Mouse (Mus musculus): ENCODE measurements at regions not wholly inside any gene's neighbourhood (a gene's known extent, or its start where the extent isn't known, plus 50 kb on each side); places are given as distances from the start of the nearest gene placed in this dataset.

DNA sequence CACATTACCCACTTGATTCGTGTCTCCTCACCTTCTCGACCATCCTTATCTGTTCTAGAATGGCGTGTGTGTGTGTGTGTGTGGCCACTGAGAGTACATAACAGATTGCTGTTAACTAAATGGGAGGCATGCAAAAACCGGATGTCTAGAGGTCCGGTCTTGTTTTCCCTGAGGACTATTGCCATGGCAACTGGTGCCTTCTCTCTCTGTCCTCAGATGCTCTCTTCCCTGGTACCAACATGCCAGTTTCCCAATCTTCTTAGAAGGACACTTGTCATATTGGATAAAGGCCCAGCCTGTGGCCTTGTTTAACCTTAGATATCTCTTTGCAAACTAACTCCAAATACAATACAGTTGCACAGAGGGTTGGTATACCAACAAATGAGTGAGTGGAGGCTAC lies 125.9 kb downstream of the Irs2 start:
- ATAC-seq (ENCODE audit: low FRiP score) = no peak
- no peak overlapping the region for H3K27ac ChIP-seq
- no peak overlapping the region for H3K4me3 ChIP-seq
- no peak overlapping the region for H3K9ac ChIP-seq
- 65% methylated on average over 5 of the region's 5 CpGs for WGBS
- no peaks in the 10 kb centered on the region for H3K36me3 ChIP-seq
- no peak overlapping the region for H3K4me2 ChIP-seq
- H3K4me1 ChIP-seq (replicated peaks) = peaks cover 10% of the 10 kb centered on the region; the same call in 1 of the 2 replicates
- H3K9me3 ChIP-seq = no peaks in the 10 kb centered on the region
- H3K27me3 ChIP-seq = peaks cover 16% of the 10 kb centered on the region; the same call in 1 of the 2 replicates

DNA sequence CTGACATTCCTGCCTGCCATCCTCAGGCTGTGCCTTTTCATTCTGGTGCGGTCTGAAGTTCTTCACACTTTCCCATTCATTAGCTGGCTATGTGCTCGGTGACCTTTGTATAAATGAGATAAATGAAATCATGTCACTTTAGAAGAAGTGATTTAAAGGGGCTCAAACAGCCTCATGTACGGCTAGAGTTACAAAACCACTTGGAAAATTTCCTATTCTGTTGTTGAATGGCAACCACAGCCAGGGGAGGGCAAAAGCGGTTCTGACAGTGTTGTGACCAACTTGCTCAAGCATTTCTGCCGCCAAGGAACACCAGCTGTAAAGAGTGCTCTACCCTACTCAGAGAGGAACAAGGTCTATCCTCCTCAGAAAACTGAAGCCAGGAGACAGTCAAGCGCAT lies 128.4 kb downstream of the Irs2 start:
- Histone ChIP-seq H3K9me3 (no peaks in the 10 kb centered on the region), H3K27me3 (peaks cover 16% of the 10 kb centered on the region; the same call in 1 of the 2 replicates), H3K36me3 (no peaks in the 10 kb centered on the region), H3K27ac (no peak overlapping the region), H3K4me2 (no peak overlapping the region), H3K4me3 (no peak overlapping the region), H3K4me1 (replicated peaks) (peaks cover 18% of the 10 kb centered on the region), H3K9ac (no peak overlapping the region)
- no peak for ATAC-seq (ENCODE audit: low FRiP score)
- 29% methylated on average over 6 of the region's 6 CpGs for WGBS

DNA sequence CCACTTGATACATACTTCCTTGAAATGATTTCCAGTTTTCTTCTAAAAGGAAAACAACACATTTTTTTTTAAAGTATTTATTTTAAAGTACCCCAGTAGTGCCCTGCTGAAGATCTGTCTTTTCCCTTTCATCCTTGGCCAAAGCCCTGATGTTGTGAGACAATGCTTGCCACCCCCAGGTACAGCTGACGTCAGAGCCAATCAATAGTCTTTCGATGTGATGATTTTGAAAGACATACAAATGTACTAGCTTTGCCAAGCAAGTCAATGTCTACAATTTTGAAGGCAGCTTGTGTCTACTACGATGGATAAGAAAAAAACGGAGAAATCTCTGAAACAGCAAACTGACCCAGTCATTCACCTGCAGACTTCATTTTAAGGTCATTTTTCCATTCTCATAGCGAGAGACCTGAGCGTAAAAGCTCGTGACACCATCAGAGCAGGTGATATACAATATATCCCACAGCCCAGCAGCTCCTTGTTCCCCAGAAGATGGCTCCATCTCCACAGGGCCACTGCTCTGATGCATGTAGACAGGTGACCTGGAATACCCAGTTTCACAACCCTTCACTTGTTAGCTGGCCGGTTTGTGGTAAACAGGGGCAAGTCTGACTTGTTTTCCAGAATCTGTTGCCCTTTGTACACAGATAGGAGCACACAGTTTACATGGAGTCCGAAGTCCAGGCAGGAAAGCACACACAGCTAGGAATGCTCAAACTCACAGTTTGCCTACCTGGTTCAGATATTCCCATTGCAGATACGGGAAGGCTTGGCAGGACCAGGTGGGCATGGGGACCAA lies 129.0 kb downstream of the Irs2 start:
- H3K9ac ChIP-seq = no peak overlapping the region
- H3K36me3 ChIP-seq = no peaks in the 10 kb centered on the region
- H3K4me3 ChIP-seq = no peak overlapping the region
- H3K4me1 ChIP-seq (replicated peaks) = peaks cover 18% of the 10 kb centered on the region
- WGBS = 83% methylated on average over 10 of the region's 10 CpGs
- no peak for ATAC-seq (ENCODE audit: low FRiP score)
- no peak overlapping the region for H3K4me2 ChIP-seq
- no peaks in the 10 kb centered on the region for H3K9me3 ChIP-seq
- H3K27me3 ChIP-seq = peaks cover 16% of the 10 kb centered on the region; the same call in 1 of the 2 replicates
- H3K27ac ChIP-seq = no peak overlapping the region

DNA sequence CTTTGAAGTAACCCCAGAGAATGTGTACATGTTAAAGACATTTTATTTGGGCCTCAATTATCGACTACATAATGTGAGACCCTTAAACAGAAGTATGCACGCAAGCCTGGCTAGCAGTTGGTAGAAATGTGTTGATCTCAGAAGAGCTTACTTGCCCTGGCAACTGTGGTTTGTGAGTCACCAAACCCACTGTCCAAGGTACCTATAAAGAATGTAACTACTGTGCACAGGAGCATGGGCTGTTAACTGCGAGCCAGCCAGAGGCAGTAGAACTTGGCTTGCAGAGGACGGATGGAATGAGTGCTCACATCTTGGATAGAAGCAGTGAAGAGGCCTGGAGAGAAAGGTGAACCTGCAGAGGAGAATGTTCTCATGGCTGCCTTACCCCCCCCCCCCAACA lies 129.9 kb downstream of the Irs2 start:
- H3K4me3 ChIP-seq = no peak overlapping the region
- 90% methylated on average over 4 of the region's 4 CpGs for WGBS
- H3K4me1 ChIP-seq (replicated peaks) = peaks cover 18% of the 10 kb centered on the region
- ATAC-seq (ENCODE audit: low FRiP score) = no peak
- H3K9me3 ChIP-seq = no peaks in the 10 kb centered on the region
- no peaks in the 10 kb centered on the region for H3K36me3 ChIP-seq
- H3K4me2 ChIP-seq = no peak overlapping the region
- H3K9ac ChIP-seq = no peak overlapping the region
- no peak overlapping the region for H3K27ac ChIP-seq
- peaks cover 16% of the 10 kb centered on the region; the same call in 1 of the 2 replicates for H3K27me3 ChIP-seq

DNA sequence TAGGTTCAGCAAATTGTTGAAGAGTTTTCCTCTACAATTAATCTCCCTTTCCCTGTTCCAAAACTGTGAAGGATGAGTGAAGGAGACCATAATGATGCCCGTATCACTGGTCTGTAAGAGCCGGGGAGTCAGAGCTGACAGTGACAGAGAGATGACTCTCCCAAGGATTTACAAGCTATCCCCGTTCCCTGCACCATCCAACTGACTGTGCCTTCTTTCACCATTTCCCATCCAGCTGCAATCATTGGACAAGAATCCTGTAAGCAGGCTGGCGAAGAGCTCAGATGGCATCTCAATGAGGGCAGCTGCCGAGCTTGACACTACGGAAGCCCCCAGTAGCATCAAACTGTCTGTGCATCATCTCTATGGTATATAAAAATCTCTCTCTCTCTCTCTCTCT lies 133.1 kb downstream of the Irs2 start:
- Histone ChIP-seq H3K27me3 (peaks cover 13% of the 10 kb centered on the region; the same call in 1 of the 2 replicates), H3K9me3 (no peaks in the 10 kb centered on the region), H3K36me3 (no peaks in the 10 kb centered on the region), H3K4me3 (no peak overlapping the region), H3K4me2 (no peak overlapping the region), H3K27ac (no peak overlapping the region), H3K9ac (no peak overlapping the region), H3K4me1 (replicated peaks) (peaks cover 21% of the 10 kb centered on the region)
- WGBS = 64% methylated on average over 6 of the region's 6 CpGs
- ATAC-seq (ENCODE audit: low FRiP score) = 0 out of 2 replicates have a peak, but pooled peaks have one; percentile 36

DNA sequence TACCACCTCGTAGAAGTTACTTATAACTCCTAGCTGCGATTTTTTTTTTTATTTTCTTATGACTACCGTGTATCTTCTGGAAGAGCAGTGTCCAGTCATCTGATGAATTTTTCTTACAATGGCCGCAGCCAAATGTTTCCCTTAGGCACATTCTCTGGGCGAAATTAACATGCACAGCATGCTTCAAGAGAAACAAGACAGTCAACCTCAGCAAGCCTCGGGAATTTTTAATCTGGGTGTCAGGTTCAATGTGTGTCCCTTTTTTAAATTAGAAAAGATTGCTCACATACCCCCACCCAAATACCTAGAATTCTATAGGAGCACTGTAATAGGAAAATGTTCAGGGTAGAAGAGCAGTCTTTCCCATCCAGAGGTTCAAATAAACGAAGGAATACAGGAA lies 136.8 kb downstream of the Irs2 start:
- Histone ChIP-seq H3K27me3 (no peaks in the 10 kb centered on the region), H3K4me3 (no peak overlapping the region), H3K9me3 (no peaks in the 10 kb centered on the region), H3K27ac (no peak overlapping the region), H3K4me2 (no peak overlapping the region), H3K9ac (no peak overlapping the region), H3K36me3 (no peaks in the 10 kb centered on the region), H3K4me1 (replicated peaks) (peaks cover 23% of the 10 kb centered on the region)
- WGBS = 50% methylated on average over 7 of the region's 7 CpGs
- no peak for ATAC-seq (ENCODE audit: low FRiP score)

DNA sequence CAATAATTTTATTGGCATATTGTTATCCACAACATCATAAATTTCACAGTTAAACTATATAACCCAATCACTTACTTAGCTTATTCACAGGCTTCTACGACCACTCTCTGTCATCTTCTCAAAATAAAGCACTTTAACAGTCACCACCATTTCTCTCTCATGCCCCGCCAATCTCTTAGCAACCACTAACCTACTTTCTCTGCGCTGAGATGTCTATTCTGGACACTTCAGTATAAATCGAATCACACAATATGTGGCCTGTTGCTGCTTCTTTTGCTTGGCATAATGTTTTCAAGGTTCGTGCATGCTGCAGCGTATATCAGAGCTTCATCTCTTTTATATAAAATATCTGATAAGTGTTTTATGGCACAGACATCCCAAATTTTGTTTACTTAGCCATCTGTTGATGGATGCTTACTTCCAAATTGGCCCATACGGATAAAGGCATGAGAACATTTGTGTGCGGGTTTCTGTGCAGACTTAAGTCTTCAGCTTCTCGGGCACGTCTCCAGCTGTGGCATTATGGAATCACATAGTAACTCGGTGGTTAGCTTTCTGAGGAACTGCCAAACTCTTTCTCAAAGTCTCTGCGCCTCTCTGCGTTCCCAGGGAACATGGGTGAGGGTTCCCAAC lies 137.7 kb downstream of the Irs2 start:
- Histone ChIP-seq H3K27ac (no peak overlapping the region), H3K4me2 (no peak overlapping the region), H3K9me3 (no peaks in the 10 kb centered on the region), H3K27me3 (no peaks in the 10 kb centered on the region), H3K4me3 (no peak overlapping the region), H3K9ac (no peak overlapping the region), H3K4me1 (replicated peaks) (peaks cover 27% of the 10 kb centered on the region), H3K36me3 (no peaks in the 10 kb centered on the region)
- no peak for ATAC-seq (ENCODE audit: low FRiP score)
- 67% methylated on average over 13 of the region's 13 CpGs for WGBS

DNA sequence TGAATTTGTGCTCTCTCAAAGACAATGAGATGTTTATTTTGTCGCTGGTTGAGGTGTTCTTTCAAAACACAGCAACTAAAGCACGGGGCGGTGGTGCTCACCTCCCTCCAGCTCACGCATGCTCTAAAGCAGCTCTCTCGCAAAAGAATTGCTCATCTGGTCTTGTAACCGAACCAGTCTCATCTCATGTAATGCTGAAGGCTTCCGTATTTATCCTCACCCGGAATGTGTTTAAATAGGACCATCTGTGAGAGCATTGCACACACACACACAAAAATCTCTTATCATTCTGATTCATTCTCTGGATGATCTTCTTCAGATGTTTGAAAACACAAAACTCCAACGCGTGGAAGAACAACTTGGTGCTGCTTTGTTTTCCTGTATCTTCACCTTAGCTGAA lies 138.4 kb downstream of the Irs2 start:
- Histone ChIP-seq H3K9me3 (no peaks in the 10 kb centered on the region), H3K27me3 (no peaks in the 10 kb centered on the region), H3K4me1 (replicated peaks) (peaks cover 26% of the 10 kb centered on the region), H3K4me2 (no peak overlapping the region), H3K4me3 (no peak overlapping the region), H3K27ac (no peak overlapping the region), H3K36me3 (no peaks in the 10 kb centered on the region), H3K9ac (no peak overlapping the region)
- ATAC-seq (ENCODE audit: low FRiP score) = no peak
- WGBS = 86% methylated on average over 10 of the region's 10 CpGs

DNA sequence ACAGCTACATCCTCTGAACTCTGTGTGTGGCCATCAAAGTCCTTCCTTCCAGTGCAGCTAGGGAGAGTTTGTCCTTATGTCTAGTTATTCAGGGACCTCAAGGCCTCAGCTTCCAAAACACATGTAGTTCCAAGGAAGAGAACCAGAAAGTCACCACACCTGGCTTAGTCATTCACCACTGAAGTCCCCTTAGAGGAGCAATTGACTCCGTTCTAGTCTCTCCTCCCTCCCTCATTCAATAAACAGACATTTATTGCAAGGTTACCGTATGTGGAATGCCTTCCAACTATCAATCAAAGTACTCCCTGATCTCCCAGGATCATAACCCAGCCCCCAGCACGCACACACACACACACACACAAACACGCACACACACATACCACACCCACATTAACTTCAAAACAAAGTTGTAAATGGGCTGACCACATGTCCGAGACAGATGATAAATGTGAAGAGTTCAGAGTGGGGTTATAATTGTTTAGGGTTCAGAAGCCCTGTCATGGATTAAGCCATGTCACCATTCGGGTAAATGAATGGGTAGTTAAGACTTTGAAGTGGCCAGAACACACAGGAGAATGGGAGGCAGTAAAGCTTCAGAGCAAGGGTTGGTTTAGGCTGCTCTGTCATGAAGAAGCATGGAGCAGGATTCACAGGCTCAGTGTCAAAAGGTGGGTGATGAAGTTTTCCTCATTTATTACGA lies 141.4 kb downstream of the Irs2 start:
- Histone ChIP-seq H3K36me3 (no peaks in the 10 kb centered on the region), H3K4me2 (no peak overlapping the region), H3K27ac (no peak overlapping the region), H3K4me1 (replicated peaks) (peaks cover 24% of the 10 kb centered on the region), H3K9ac (no peak overlapping the region), H3K9me3 (no peaks in the 10 kb centered on the region), H3K27me3 (no peaks in the 10 kb centered on the region), H3K4me3 (no peak overlapping the region)
- no peak for ATAC-seq (ENCODE audit: low FRiP score)
- WGBS = 60% methylated on average over 7 of the region's 7 CpGs

DNA sequence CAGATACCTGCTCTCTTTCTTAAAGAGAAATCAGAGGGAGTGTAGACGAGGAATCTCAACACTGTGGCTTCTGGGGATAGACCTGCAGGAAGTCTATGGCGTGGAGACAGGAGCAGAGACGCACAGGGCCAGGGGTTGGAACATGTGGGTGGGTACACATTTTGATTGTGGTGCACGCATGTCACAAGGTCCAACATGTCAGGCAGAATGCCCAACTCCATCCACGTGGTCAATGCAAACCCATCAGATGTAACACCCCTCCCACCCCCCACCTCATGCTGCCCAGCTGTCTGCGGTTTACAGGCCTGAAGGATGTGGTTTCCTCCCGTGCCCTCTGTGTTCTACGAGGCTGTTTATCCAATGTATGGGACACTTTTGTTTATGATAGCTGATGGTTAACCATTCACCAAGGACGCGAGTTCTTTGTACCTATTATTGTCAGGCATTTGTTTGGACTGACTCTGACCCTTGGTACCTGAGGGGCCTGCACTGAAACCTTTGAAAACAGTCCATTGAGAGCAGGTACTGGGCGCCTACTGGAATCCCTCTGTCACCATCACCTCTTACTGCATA lies 142.2 kb downstream of the Irs2 start:
- Histone ChIP-seq H3K4me3 (no peak overlapping the region), H3K27ac (peak overlapping the region; percentile 71; the same call in 1 of the 2 replicates)
- 69% methylated on average over 11 of the region's 11 CpGs for WGBS

DNA sequence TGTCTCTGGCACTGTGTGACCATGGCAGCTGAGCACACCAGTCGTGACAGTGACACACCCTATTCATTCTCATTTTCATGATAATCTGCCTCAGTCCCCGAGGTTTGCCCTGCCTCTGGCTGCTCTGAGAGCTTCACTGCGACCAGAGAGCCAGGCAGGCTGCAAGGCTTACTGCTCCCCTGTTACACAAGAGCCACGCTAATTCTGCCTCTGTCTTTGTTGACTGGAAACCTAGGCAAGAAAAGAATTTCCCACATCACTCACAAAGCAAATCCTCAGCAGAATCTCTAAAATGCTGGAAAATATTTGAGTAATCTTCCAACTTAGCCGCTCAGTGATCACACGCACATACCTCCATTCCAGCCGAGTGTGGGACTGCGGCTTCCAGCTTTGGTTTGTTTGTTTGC lies 142.8 kb downstream of the Irs2 start:
- 38% methylated on average over 8 of the region's 8 CpGs for WGBS
- 0 out of 2 replicates have a peak, but pooled peaks cover 6% of the 10 kb centered on the region for H3K27me3 ChIP-seq
- H3K4me3 ChIP-seq = no peak overlapping the region
- peaks cover 14% of the 10 kb centered on the region for H3K4me1 ChIP-seq (replicated peaks)
- peak overlapping the region; percentile 71; the same call in 1 of the 2 replicates for H3K27ac ChIP-seq
- no peaks in the 10 kb centered on the region for H3K36me3 ChIP-seq
- no peak overlapping the region for H3K4me2 ChIP-seq
- H3K9me3 ChIP-seq = no peaks in the 10 kb centered on the region
- 0 out of 2 replicates have a peak, but pooled peaks have one; percentile 17 for ATAC-seq (ENCODE audit: low FRiP score)
- H3K9ac ChIP-seq = peak overlapping the region; percentile 19; the same call in 1 of the 2 replicates

More for the DNA sequence above, 142.2 kb downstream of the Irs2 start:
- 0 out of 2 replicates have a peak, but pooled peaks cover 6% of the 10 kb centered on the region for H3K27me3 ChIP-seq
- H3K36me3 ChIP-seq = no peaks in the 10 kb centered on the region
- H3K4me1 ChIP-seq (replicated peaks) = peaks cover 16% of the 10 kb centered on the region
- H3K9me3 ChIP-seq = no peaks in the 10 kb centered on the region
- no peak overlapping the region for H3K9ac ChIP-seq
- no peak for ATAC-seq (ENCODE audit: low FRiP score)
- no peak overlapping the region for H3K4me2 ChIP-seq

DNA sequence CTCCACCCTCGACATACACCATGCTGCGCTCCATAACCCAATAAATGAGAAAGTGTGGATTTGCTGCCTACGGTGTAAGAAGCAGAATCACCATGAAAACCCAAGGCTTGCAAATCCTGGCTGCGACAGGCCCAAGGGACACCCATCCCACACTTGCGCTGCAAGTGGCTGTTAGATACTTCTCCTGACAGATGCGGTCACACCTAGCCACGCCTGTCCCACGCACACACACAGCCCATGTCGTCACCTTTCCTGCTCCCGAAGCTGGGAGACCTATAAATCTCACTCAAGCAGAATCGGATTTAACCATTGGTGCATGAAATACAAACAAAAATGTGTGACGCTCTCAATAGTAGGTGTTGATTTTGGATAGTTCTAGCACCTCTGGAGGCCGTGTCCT lies 145.8 kb downstream of the Irs2 start:
- no peaks in the 10 kb centered on the region for H3K36me3 ChIP-seq
- no peak overlapping the region for H3K27ac ChIP-seq
- no peak overlapping the region for H3K4me3 ChIP-seq
- no peak overlapping the region for H3K4me2 ChIP-seq
- H3K27me3 ChIP-seq = 0 out of 2 replicates have a peak, but pooled peaks cover 6% of the 10 kb centered on the region
- H3K9ac ChIP-seq = no peak overlapping the region
- 89% methylated on average over 13 of the region's 13 CpGs for WGBS
- ATAC-seq (ENCODE audit: low FRiP score) = no peak
- H3K9me3 ChIP-seq = no peaks in the 10 kb centered on the region
- H3K4me1 ChIP-seq (replicated peaks) = peaks cover 11% of the 10 kb centered on the region

All from hindbrain, embryonic 13.5 days (tissue).